Mouse (Mus musculus): ENCODE data around the gene Crabp1. TPM values are rescaled to one million over a fixed set of nuclear protein-coding genes. Genes with fewer than 3 reads are reported as not detected.

The Crabp1 gene
- 45.9 and 72.7 TPM in 2 replicates for polyA plus RNA-seq (2015; fragmentation: Nextera tagmentation; extraction: Ambion mirVana)

GRCm38 (mm10) chr9:54764561-54765217, at the start of gene Crabp1:
TSS of gene Crabp1 (plus strand) at chr9:54764748.
- no peaks in the 10 kb centered on the region for H3K9me3 ChIP-seq
- H3K4me1 ChIP-seq = peaks cover 17% of the 10 kb centered on the region
- H3K36me3 ChIP-seq = no peaks in the 10 kb centered on the region
- peak within 1 kb of the TSS; percentile 68 for H3K4me2 ChIP-seq
- peak; percentile 56; the same call in 1 of the 2 replicates for ATAC-seq (ENCODE audit: insufficient read depth, low FRiP score, low read depth)
- 2% methylated on average over 41 of the region's 45 CpGs for WGBS
- no peak within 1 kb of the TSS for H3K27ac ChIP-seq
- peaks cover 36% of the 10 kb centered on the region for H3K27me3 ChIP-seq (replicated peaks)
- H3K9ac ChIP-seq = peak within 1 kb of the TSS; percentile 20
- peak within 1 kb of the TSS; percentile 39 for H3K4me3 ChIP-seq (replicated peaks)

GRCm38 (mm10) chr9:54715776-54716175, 48.8 kb upstream of the Crabp1 start:
- no peak for ATAC-seq (ENCODE audit: insufficient read depth, low FRiP score, low read depth)
- H3K4me3 ChIP-seq (replicated peaks) = no peak overlapping the region
- H3K27me3 ChIP-seq (replicated peaks) = no peaks in the 10 kb centered on the region
- no peaks in the 10 kb centered on the region for H3K4me1 ChIP-seq
- peaks cover 46% of the 10 kb centered on the region for H3K36me3 ChIP-seq
- no peaks in the 10 kb centered on the region for H3K9me3 ChIP-seq
- H3K27ac ChIP-seq = no peak overlapping the region
- no peak overlapping the region for H3K9ac ChIP-seq
- H3K4me2 ChIP-seq = no peak overlapping the region
- 96% methylated on average over 3 of the region's 3 CpGs for WGBS

- Histone ChIP-seq H3K4me1 (no peaks in the 10 kb centered on the region), H3K27ac (no peak overlapping the region), H3K4me3 (replicated peaks) (no peak overlapping the region), H3K9ac (no peak overlapping the region), H3K9me3 (no peaks in the 10 kb centered on the region), H3K36me3 (peaks cover 55% of the 10 kb centered on the region), H3K4me2 (no peak overlapping the region), H3K27me3 (replicated peaks) (no peaks in the 10 kb centered on the region)
- ATAC-seq (ENCODE audit: insufficient read depth, low FRiP score, low read depth) = no peak
- 66% methylated on average over 3 of the region's 3 CpGs for WGBS
Measured at GRCm38 (mm10) chr9:54717527-54717926, 47.0 kb upstream of the Crabp1 start.

GRCm38 (mm10) chr9:54722156-54722555, 42.4 kb upstream of the Crabp1 start:
- no peak overlapping the region for H3K27ac ChIP-seq
- no peak overlapping the region for H3K4me2 ChIP-seq
- no peak overlapping the region for H3K4me3 ChIP-seq (replicated peaks)
- H3K27me3 ChIP-seq (replicated peaks) = no peaks in the 10 kb centered on the region
- WGBS = 85% methylated on average over 7 of the region's 7 CpGs
- H3K4me1 ChIP-seq = no peaks in the 10 kb centered on the region
- H3K9ac ChIP-seq = no peak overlapping the region
- no peaks in the 10 kb centered on the region for H3K9me3 ChIP-seq
- ATAC-seq (ENCODE audit: insufficient read depth, low FRiP score, low read depth) = no peak
- H3K36me3 ChIP-seq = peaks cover 70% of the 10 kb centered on the region

GRCm38 (mm10) chr9:54722596-54722995, 42.0 kb upstream of the Crabp1 start:
- no peak overlapping the region for H3K27ac ChIP-seq
- ATAC-seq (ENCODE audit: insufficient read depth, low FRiP score, low read depth) = no peak
- H3K27me3 ChIP-seq (replicated peaks) = no peaks in the 10 kb centered on the region
- H3K4me2 ChIP-seq = no peak overlapping the region
- no peaks in the 10 kb centered on the region for H3K4me1 ChIP-seq
- no peak overlapping the region for H3K9ac ChIP-seq
- no peaks in the 10 kb centered on the region for H3K9me3 ChIP-seq
- WGBS = 90% methylated on average over 4 of the region's 4 CpGs
- no peak overlapping the region for H3K4me3 ChIP-seq (replicated peaks)
- peaks cover 70% of the 10 kb centered on the region for H3K36me3 ChIP-seq

- no peak overlapping the region for H3K4me3 ChIP-seq (replicated peaks)
- H3K9me3 ChIP-seq = no peaks in the 10 kb centered on the region
- H3K9ac ChIP-seq = no peak overlapping the region
- H3K36me3 ChIP-seq = peaks cover 63% of the 10 kb centered on the region
- no peak for ATAC-seq (ENCODE audit: insufficient read depth, low FRiP score, low read depth)
- no peaks in the 10 kb centered on the region for H3K4me1 ChIP-seq
- no peak overlapping the region for H3K27ac ChIP-seq
- 75% methylated on average over 5 of the region's 5 CpGs for WGBS
- H3K27me3 ChIP-seq (replicated peaks) = no peaks in the 10 kb centered on the region
- no peak overlapping the region for H3K4me2 ChIP-seq
Measured at GRCm38 (mm10) chr9:54726315-54726714, 38.2 kb upstream of the Crabp1 start.

GRCm38 (mm10) chr9:54732122-54732521, 32.4 kb upstream of the Crabp1 start:
- Histone ChIP-seq H3K27me3 (replicated peaks) (no peaks in the 10 kb centered on the region), H3K27ac (no peak overlapping the region), H3K36me3 (peaks cover 19% of the 10 kb centered on the region), H3K4me1 (peaks cover 7% of the 10 kb centered on the region; the same call in 1 of the 2 replicates), H3K4me3 (replicated peaks) (no peak overlapping the region), H3K4me2 (no peak overlapping the region), H3K9ac (no peak overlapping the region), H3K9me3 (no peaks in the 10 kb centered on the region)
- no peak for ATAC-seq (ENCODE audit: insufficient read depth, low FRiP score, low read depth)
- whole genome bisulfite sequencing = 90% methylated on average over 2 of the region's 2 CpGs

GRCm38 (mm10) chr9:54733921-54734638, 30.5 kb upstream of the Crabp1 start, which contains the start of gene Wdr61:
TSS of gene Wdr61 (minus strand) at chr9:54734519.
- Histone ChIP-seq H3K27ac (peak within 1 kb of the TSS; percentile 46; the same call in 1 of the 2 replicates), H3K4me3 (replicated peaks) (peak within 1 kb of the TSS; percentile 82), H3K9ac (peak within 1 kb of the TSS; percentile 61), H3K27me3 (replicated peaks) (no peaks in the 10 kb centered on the region), H3K4me2 (peak within 1 kb of the TSS; percentile 74), H3K36me3 (peaks cover 8% of the 10 kb centered on the region), H3K4me1 (peaks cover 7% of the 10 kb centered on the region; the same call in 1 of the 2 replicates), H3K9me3 (no peaks in the 10 kb centered on the region)
- 2% methylated on average over 32 of the region's 32 CpGs for WGBS
- peak; percentile 96 for ATAC-seq (ENCODE audit: insufficient read depth, low FRiP score, low read depth)

- H3K4me1 ChIP-seq = peaks cover 7% of the 10 kb centered on the region; the same call in 1 of the 2 replicates
- H3K27ac ChIP-seq = no peak overlapping the region
- H3K27me3 ChIP-seq (replicated peaks) = no peaks in the 10 kb centered on the region
- peak overlapping the region; percentile 74 for H3K4me2 ChIP-seq
- no peaks in the 10 kb centered on the region for H3K9me3 ChIP-seq
- 21% methylated on average over 11 of the region's 11 CpGs for WGBS
- no peak for ATAC-seq (ENCODE audit: insufficient read depth, low FRiP score, low read depth)
- H3K36me3 ChIP-seq = peaks cover 2% of the 10 kb centered on the region; the same call in 1 of the 2 replicates
- no peak overlapping the region for H3K9ac ChIP-seq
- H3K4me3 ChIP-seq (replicated peaks) = peak overlapping the region; percentile 82
Measured at GRCm38 (mm10) chr9:54734639-54735252, 29.8 kb upstream of the Crabp1 start.

GRCm38 (mm10) chr9:54736284-54736701, 28.3 kb upstream of the Crabp1 start:
- peak overlapping the region; percentile 27; the same call in 1 of the 2 replicates for H3K4me2 ChIP-seq
- H3K4me3 ChIP-seq (replicated peaks) = no peak overlapping the region
- H3K36me3 ChIP-seq = no peaks in the 10 kb centered on the region
- 12% methylated on average over 9 of the region's 9 CpGs for WGBS
- H3K9ac ChIP-seq = no peak overlapping the region
- no peak for ATAC-seq (ENCODE audit: insufficient read depth, low FRiP score, low read depth)
- peaks cover 7% of the 10 kb centered on the region; the same call in 1 of the 2 replicates for H3K4me1 ChIP-seq
- no peak overlapping the region for H3K27ac ChIP-seq
- no peaks in the 10 kb centered on the region for H3K9me3 ChIP-seq
- H3K27me3 ChIP-seq (replicated peaks) = no peaks in the 10 kb centered on the region

- H3K4me3 ChIP-seq (replicated peaks) = no peak overlapping the region
- H3K9ac ChIP-seq = no peak overlapping the region
- H3K36me3 ChIP-seq = no peaks in the 10 kb centered on the region
- no peaks in the 10 kb centered on the region for H3K9me3 ChIP-seq
- no peak overlapping the region for H3K27ac ChIP-seq
- WGBS = 28% methylated on average over 3 of the region's 3 CpGs
- ATAC-seq (ENCODE audit: insufficient read depth, low FRiP score, low read depth) = no peak
- no peak overlapping the region for H3K4me2 ChIP-seq
- H3K27me3 ChIP-seq (replicated peaks) = no peaks in the 10 kb centered on the region
- 0 out of 2 replicates have a peak, but pooled peaks cover 3% of the 10 kb centered on the region for H3K4me1 ChIP-seq
Measured at GRCm38 (mm10) chr9:54738376-54738775, 26.2 kb upstream of the Crabp1 start.

- no peak overlapping the region for H3K27ac ChIP-seq
- H3K27me3 ChIP-seq (replicated peaks) = no peaks in the 10 kb centered on the region
- no peak overlapping the region for H3K4me3 ChIP-seq (replicated peaks)
- no peaks in the 10 kb centered on the region for H3K36me3 ChIP-seq
- H3K4me1 ChIP-seq = no peaks in the 10 kb centered on the region
- no peaks in the 10 kb centered on the region for H3K9me3 ChIP-seq
- WGBS = 82% methylated on average over 4 of the region's 4 CpGs
- no peak overlapping the region for H3K4me2 ChIP-seq
- no peak for ATAC-seq (ENCODE audit: insufficient read depth, low FRiP score, low read depth)
- no peak overlapping the region for H3K9ac ChIP-seq
Measured at GRCm38 (mm10) chr9:54743891-54744290, 20.7 kb upstream of the Crabp1 start.
